In genomic region chr6:34384701-34385370, GRCm38 (mm10) we compare ENCODE assay signal across 8 mouse cellular contexts. TPM values are rescaled to one million over a fixed set of nuclear protein-coding genes. Genes with fewer than 3 reads are reported as not detected.
DNase-seq lines count a peak whose midpoint lies in the region; ATAC-seq lines count a peak whose summit lies in the region.

No protein-coding gene starts in this region.

- H3K36me3 ChIP-seq in intestine, embryonic 15.5 days: no peaks in the 10 kb centered on the region
- no peaks in the 10 kb centered on the region for H3K36me3 ChIP-seq in liver, embryonic 16.5 days (ENCODE audit: control insufficient read depth, insufficient read depth)
- H3K36me3 ChIP-seq in neural tube, embryonic 11.5 days (ENCODE audit: control insufficient read depth, insufficient read depth, low read length): no peaks in the 10 kb centered on the region

- peak; percentile 24 for DNase-seq in 3134 (ENCODE audit: extremely low read depth, insufficient read length, low spot score)
- peak; percentile 13 for DNase-seq in T-cell, adult 2 months (ENCODE audit: low spot score)
- peak; percentile 59 for DNase-seq in embryo, embryonic 11 days
- DNase-seq in heart, adult 18-20 months: peak; percentile 76
- DNase-seq in neural tube, embryonic 11.5 days (ENCODE audit: low spot score): no peak
- DNase-seq in urinary bladder, postnatal 25 days (ENCODE audit: low spot score): peak; percentile 33

- no peaks in the 10 kb centered on the region for H3K9me3 ChIP-seq in intestine, embryonic 15.5 days
- no peaks in the 10 kb centered on the region for H3K9me3 ChIP-seq in liver, embryonic 16.5 days (replicated peaks; ENCODE audit: control insufficient read depth, low read length)
- H3K9me3 ChIP-seq in neural tube, embryonic 11.5 days (ENCODE audit: control insufficient read depth, low read length): no peaks in the 10 kb centered on the region

- peak overlapping the region; percentile 43 for H3K9ac ChIP-seq in intestine, embryonic 15.5 days
- peak overlapping the region; percentile 54 for H3K9ac ChIP-seq in liver, embryonic 16.5 days (ENCODE audit: low read depth, low read length)
- H3K9ac ChIP-seq in neural tube, embryonic 11.5 days (ENCODE audit: low read length): peak overlapping the region; percentile 55

- peak; percentile 88 for ATAC-seq in intestine, embryonic 15.5 days
- ATAC-seq in liver, embryonic 16.5 days (ENCODE audit: low read depth): peak; percentile 43; the same call in 1 of the 2 replicates
- no peak for ATAC-seq in neural tube, embryonic 11.5 days (ENCODE audit: insufficient read depth, low FRiP score, low TSS enrichment)

- no peaks in the 10 kb centered on the region for H3K27me3 ChIP-seq in intestine, embryonic 15.5 days (replicated peaks)
- no peaks in the 10 kb centered on the region for H3K27me3 ChIP-seq in liver, embryonic 16.5 days (ENCODE audit: control insufficient read depth, insufficient read depth, low read depth, low read length)
- H3K27me3 ChIP-seq in neural tube, embryonic 11.5 days (ENCODE audit: control insufficient read depth, insufficient read depth, low read length): no peaks in the 10 kb centered on the region

- H3K27ac ChIP-seq in intestine, embryonic 15.5 days: peak overlapping the region; percentile 77
- H3K27ac ChIP-seq in liver, embryonic 16.5 days (ENCODE audit: low read length): no peak overlapping the region
- H3K27ac ChIP-seq in neural tube, embryonic 11.5 days (ENCODE audit: low read depth, low read length): no peak overlapping the region

- peaks cover 7% of the 10 kb centered on the region for H3K4me1 ChIP-seq in intestine, embryonic 15.5 days (replicated peaks)
- peaks cover 5% of the 10 kb centered on the region for H3K4me1 ChIP-seq in liver, embryonic 16.5 days (ENCODE audit: control insufficient read depth, low read depth, low read length)
- H3K4me1 ChIP-seq in neural tube, embryonic 11.5 days (ENCODE audit: control insufficient read depth, insufficient read depth, low read length): 0 out of 2 replicates have a peak, but pooled peaks cover 7% of the 10 kb centered on the region

- H3K4me3 ChIP-seq in intestine, embryonic 15.5 days (replicated peaks): peak overlapping the region; percentile 52
- peak overlapping the region; percentile 64 for H3K4me3 ChIP-seq in liver, embryonic 16.5 days (ENCODE audit: low read depth, low read length)
- H3K4me3 ChIP-seq in neural tube, embryonic 11.5 days (ENCODE audit: low read depth, low read length): peak overlapping the region; percentile 39

- peak overlapping the region; percentile 82 for H3K4me2 ChIP-seq in intestine, embryonic 15.5 days (replicated peaks)
- peak overlapping the region; percentile 76 for H3K4me2 ChIP-seq in liver, embryonic 16.5 days (ENCODE audit: low read depth, low read length)
- H3K4me2 ChIP-seq in neural tube, embryonic 11.5 days (ENCODE audit: low read depth): peak overlapping the region; percentile 71

- WGBS in intestine, embryonic 15.5 days: 3% methylated on average over 13 of the region's 13 CpGs
- 2% methylated on average over 13 of the region's 13 CpGs for WGBS in liver, embryonic 16.5 days (ENCODE audit: insufficient replicate concordance)
- whole genome bisulfite sequencing in neural tube, embryonic 11.5 days: 4% methylated on average over 13 of the region's 13 CpGs

RNA-seq across cellular contexts. Expression of gene Akr1b10, which starts 0.8 kb away (rescaled TPM):
- total RNA-seq in heart, adult 18-20 months (2021): 10 to 100 TPM; 60.9 to 62.9 TPM
- polyA plus RNA-seq in intestine, embryonic 15.5 days (2015; fragmentation: Nextera tagmentation; extraction: Ambion mirVana): 14.5 and 15.4 TPM in 2 replicates
- 5.5 and 6.0 TPM in 2 replicates for polyA plus RNA-seq in liver, embryonic 16.5 days (2015; fragmentation: Nextera tagmentation; extraction: Ambion mirVana)
- 15.1 and 15.3 TPM in 2 replicates for polyA plus RNA-seq in neural tube, embryonic 11.5 days (2014; fragmentation: Nextera tagmentation; extraction: Ambion mirVana)

RNA-seq across cellular contexts. Expression of gene Akr1b7, which starts 27.3 kb away (rescaled TPM):
- not detected for total RNA-seq in heart, adult 18-20 months (2021)
- 2.5 and 43.7 TPM in 2 replicates for polyA plus RNA-seq in intestine, embryonic 15.5 days (2015; fragmentation: Nextera tagmentation; extraction: Ambion mirVana)
- 18.6 and 27.7 TPM in 2 replicates for polyA plus RNA-seq in liver, embryonic 16.5 days (2015; fragmentation: Nextera tagmentation; extraction: Ambion mirVana)
- polyA plus RNA-seq in neural tube, embryonic 11.5 days (2014; fragmentation: Nextera tagmentation; extraction: Ambion mirVana): 0.24 TPM in 1 of 2 replicates, not detected in the other

RNA-seq across cellular contexts. Expression of gene Akr1b8, which starts 30.9 kb away (rescaled TPM):
- total RNA-seq in heart, adult 18-20 months (2021): 1 to 10 TPM; 3.1 to 5.0 TPM
- 4.8 and 5.5 TPM in 2 replicates for polyA plus RNA-seq in intestine, embryonic 15.5 days (2015; fragmentation: Nextera tagmentation; extraction: Ambion mirVana)
- polyA plus RNA-seq in liver, embryonic 16.5 days (2015; fragmentation: Nextera tagmentation; extraction: Ambion mirVana): 4.9 and 5.4 TPM in 2 replicates
- polyA plus RNA-seq in neural tube, embryonic 11.5 days (2014; fragmentation: Nextera tagmentation; extraction: Ambion mirVana): 22.8 and 23.0 TPM in 2 replicates
